Mouse (Mus musculus) forebrain, embryonic 11.5 days (tissue): Measurements from ENCODE around the gene Ly6g5b. TPM values are rescaled to one million over a fixed set of nuclear protein-coding genes. Genes with fewer than 3 reads are reported as not detected.
A peak's percentile ranks its signal among the peaks of the same experiment; 100 is the strongest.

Experiments used
- ATAC-seq: fragments of 200-750 bp; cut with Nextera tagmentation; replicated peaks from 2 replicates; pipeline ENCODE4 v1.8.0; 2017; ENCODE audit warnings: moderate TSS enrichment; ENCODE audit not compliant: low FRiP score
- DNase-seq: peaks from one replicate; pipeline ENCODE4 v3.0.0-alpha.2; 2017; ENCODE audit warnings: low spot score
- H3K27ac ChIP-seq: fragments of 300-500 bp; sonication (generic); 2 replicates; pipeline ENCODE4 v1.5.1; 2014; ENCODE audit warnings: low read depth, low read length
- H3K27me3 ChIP-seq: fragments of 300-500 bp; sonication (generic); 2 replicates; pipeline ENCODE4 v1.6.1; 2014; ENCODE audit warnings: mild to moderate bottlenecking, low read length, mixed read lengths; ENCODE audit not compliant: control insufficient read depth, insufficient read depth
- H3K36me3 ChIP-seq: fragments of 300-500 bp; sonication (generic); 2 replicates; pipeline ENCODE4 v1.6.1; 2014; ENCODE audit warnings: mild to moderate bottlenecking, low read length, moderate library complexity, mixed read lengths; ENCODE audit not compliant: control insufficient read depth, insufficient read depth
- H3K4me1 ChIP-seq: fragments of 300-500 bp; sonication (generic); replicated peaks from 2 replicates; pipeline ENCODE4 v1.6.1; 2014; ENCODE audit warnings: low read length, mixed read lengths; ENCODE audit not compliant: control insufficient read depth, insufficient read depth
- H3K4me2 ChIP-seq: fragments of 300-500 bp; sonication (generic); 2 replicates; pipeline ENCODE4 v1.6.1; 2014; ENCODE audit warnings: low read depth, mild to moderate bottlenecking, low read length, moderate library complexity, mixed read lengths; ENCODE audit not compliant: severe bottlenecking
- H3K4me3 ChIP-seq: fragments of 300-500 bp; sonication (generic); 2 replicates; pipeline ENCODE4 v1.5.1; 2014; ENCODE audit warnings: low read depth, low read length
- H3K9ac ChIP-seq: fragments of 300-500 bp; sonication (generic); 2 replicates; pipeline ENCODE4 v1.6.1; 2014; ENCODE audit warnings: low read length
- H3K9me3 ChIP-seq: fragments of 300-500 bp; sonication (generic); 2 replicates; pipeline ENCODE4 v1.6.1; 2016; ENCODE audit warnings: low read length, mixed read lengths; ENCODE audit not compliant: control insufficient read depth
- WGBS: fragments of 180-500 bp; shearing (Covaris S2); extraction: QIAGEN DNeasy Blood & Tissue Kit; methylation state at CpG from one replicate; pipeline ENCODE4 v1.1.7; 2014; 5-methylcytosine and 5-hydroxymethylcytosine counted together
- polyA plus RNA-seq: library from polyadenylated mRNA; unstranded; fragments of >200 nt; fragmentation: Nextera tagmentation; extraction: Ambion mirVana; gene quantifications from 2 replicates; pipeline ENCODE4 v1.2.1, GENCODE M21; 2014

Ly6g5b gene
- polyA plus RNA-seq, 1 experiment from 2014 or later = 1.4 TPM

GRCm38 (mm10) chr17:35076507-35077176 lies 38.6 kb downstream of the Ly6g5b start, which contains the start of gene Ly6g6e:
Gene Ly6g6e, plus strand, starts transcription at chr17:35076902.
- H3K27ac ChIP-seq = no peak within 1 kb of the TSS

GRCm38 (mm10) chr17:35074097-35074496 lies 41.1 kb downstream of the Ly6g5b start:
- Histone ChIP-seq H3K4me1 (peaks cover 11% of the 10 kb centered on the region; the same call in 1 of the 2 replicates), H3K4me3 (no peak overlapping the region), H3K9ac (no peak overlapping the region), H3K9me3 (no peaks in the 10 kb centered on the region), H3K4me2 (no peak overlapping the region), H3K36me3 (no peaks in the 10 kb centered on the region), H3K27me3 (no peaks in the 10 kb centered on the region), H3K27ac (no peak overlapping the region)
- ATAC-seq (no peak), DNase-seq (no peak)
- 58% methylated on average over 17 of the region's 17 CpGs for WGBS

More at GRCm38 (mm10) chr17:35076507-35077176, 38.6 kb downstream of the Ly6g5b start, which contains the start of gene Ly6g6e:
- Histone ChIP-seq H3K4me2 (peak within 1 kb of the TSS; percentile 41), H3K9me3 (no peaks in the 10 kb centered on the region), H3K9ac (peak within 1 kb of the TSS; percentile 45), H3K4me1 (peaks cover 11% of the 10 kb centered on the region; the same call in 1 of the 2 replicates), H3K36me3 (no peaks in the 10 kb centered on the region), H3K27me3 (no peaks in the 10 kb centered on the region), H3K4me3 (no peak within 1 kb of the TSS)
- WGBS = 22% methylated on average over 10 of the region's 10 CpGs
- DNase-seq (no peak), ATAC-seq (no peak)

GRCm38 (mm10) chr17:35071454-35071853 lies 43.8 kb downstream of the Ly6g5b start:
- H3K4me2 ChIP-seq = no peak overlapping the region
- H3K27ac ChIP-seq = no peak overlapping the region
- H3K27me3 ChIP-seq = peaks cover 2% of the 10 kb centered on the region; the same call in 1 of the 2 replicates
- ATAC-seq = no peak
- H3K9ac ChIP-seq = no peak overlapping the region
- H3K4me3 ChIP-seq = no peak overlapping the region
- WGBS = 87% methylated on average over 9 of the region's 9 CpGs
- DNase-seq = no peak
- H3K36me3 ChIP-seq = no peaks in the 10 kb centered on the region
- H3K9me3 ChIP-seq = no peaks in the 10 kb centered on the region
- H3K4me1 ChIP-seq = peaks cover 4% of the 10 kb centered on the region; the same call in 1 of the 2 replicates

GRCm38 (mm10) chr17:35070556-35071229 lies 44.5 kb downstream of the Ly6g5b start:
- no peaks in the 10 kb centered on the region for H3K36me3 ChIP-seq
- H3K9ac ChIP-seq = no peak overlapping the region
- H3K4me1 ChIP-seq = no peaks in the 10 kb centered on the region; the same call in 1 of the 2 replicates
- no peak overlapping the region for H3K27ac ChIP-seq
- H3K27me3 ChIP-seq = peaks cover 9% of the 10 kb centered on the region
- no peaks in the 10 kb centered on the region for H3K9me3 ChIP-seq
- H3K4me3 ChIP-seq = no peak overlapping the region
- DNase-seq (no peak), ATAC-seq (no peak)
- no peak overlapping the region for H3K4me2 ChIP-seq
- WGBS = 63% methylated on average over 6 of the region's 6 CpGs

- 88% methylated on average over 17 of the region's 17 CpGs for WGBS
- peaks cover 6% of the 10 kb centered on the region; the same call in 1 of the 2 replicates for H3K4me1 ChIP-seq
- no peak overlapping the region for H3K4me3 ChIP-seq
- H3K9me3 ChIP-seq = no peaks in the 10 kb centered on the region
- no peak overlapping the region for H3K9ac ChIP-seq
- H3K27me3 ChIP-seq = peaks cover 14% of the 10 kb centered on the region
- no peaks in the 10 kb centered on the region for H3K36me3 ChIP-seq
- no peak overlapping the region for H3K27ac ChIP-seq
- no peak overlapping the region for H3K4me2 ChIP-seq
- ATAC-seq = no peak
- DNase-seq = no peak
These were observed 46.9 kb downstream of the Ly6g5b start for GRCm38 (mm10) chr17:35068213-35068914.

GRCm38 (mm10) chr17:35066084-35066483 lies 49.1 kb downstream of the Ly6g5b start, which contains the start of gene Mpig6b:
Gene Mpig6b, minus strand, starts transcription at chr17:35066184.
- Histone ChIP-seq H3K27me3 (peaks cover 14% of the 10 kb centered on the region), H3K9me3 (no peaks in the 10 kb centered on the region)

GRCm38 (mm10) chr17:35064951-35065947 lies 50.0 kb downstream of the Ly6g5b start, which contains the start of gene Ly6g6c:
Gene Ly6g6c, plus strand, starts transcription at chr17:35065388.
- H3K4me1 ChIP-seq = peaks cover 13% of the 10 kb centered on the region
- H3K9me3 ChIP-seq = no peaks in the 10 kb centered on the region
- under 1% methylated on average over 48 of the region's 48 CpGs for WGBS
- H3K4me3 ChIP-seq = peak within 1 kb of the TSS; percentile 6
- H3K36me3 ChIP-seq = peaks cover 7% of the 10 kb centered on the region; the same call in 1 of the 2 replicates
- peak within 1 kb of the TSS; percentile 48 for H3K9ac ChIP-seq
- no peak for ATAC-seq
- H3K27me3 ChIP-seq = peaks cover 14% of the 10 kb centered on the region
- no peak within 1 kb of the TSS for H3K27ac ChIP-seq
- H3K4me2 ChIP-seq = peak within 1 kb of the TSS; percentile 37
- DNase-seq = peak; percentile 67

More at GRCm38 (mm10) chr17:35066084-35066483, 49.1 kb downstream of the Ly6g5b start, which contains the start of gene Mpig6b:
- Histone ChIP-seq H3K4me3 (peak within 1 kb of the TSS; percentile 6), H3K36me3 (peaks cover 6% of the 10 kb centered on the region; the same call in 1 of the 2 replicates), H3K4me1 (peaks cover 6% of the 10 kb centered on the region; the same call in 1 of the 2 replicates), H3K27ac (no peak within 1 kb of the TSS), H3K4me2 (peak within 1 kb of the TSS; percentile 37), H3K9ac (peak within 1 kb of the TSS; percentile 48)
- WGBS = 44% methylated on average over 10 of the region's 10 CpGs
- DNase-seq (no peak), ATAC-seq (no peak)
